Mouse (Mus musculus) lung, embryonic 15.5 days (tissue): ENCODE measurements around the gene Amn. TPM values are rescaled to one million over a fixed set of nuclear protein-coding genes. Genes with fewer than 3 reads are reported as not detected.

Experiments
- ATAC-seq: fragments of 200-750 bp; cut with Nextera tagmentation; 2 replicates; pipeline ENCODE4 v1.8.0; 2017; ENCODE audit warnings: moderate number of reproducible peaks, borderline replicate concordance; ENCODE audit not compliant: low FRiP score, low TSS enrichment; ENCODE audit errors: extremely low read depth
- H3K27ac ChIP-seq: fragments of 300-500 bp; sonication (generic); 2 replicates; pipeline ENCODE4 v1.5.1; 2015; ENCODE audit warnings: moderate library complexity, mild to moderate bottlenecking, inconsistent platforms
- H3K27me3 ChIP-seq: fragments of 300-500 bp; sonication (generic); 2 replicates; pipeline ENCODE4 v1.6.1; 2015; ENCODE audit warnings: inconsistent platforms
- H3K36me3 ChIP-seq: fragments of 300-500 bp; sonication (generic); 2 replicates; pipeline ENCODE4 v1.6.1; 2015; ENCODE audit warnings: inconsistent platforms
- H3K4me1 ChIP-seq: fragments of 300-500 bp; sonication (generic); 2 replicates; pipeline ENCODE4 v1.6.1; 2015; ENCODE audit warnings: inconsistent platforms
- H3K4me2 ChIP-seq: fragments of 300-500 bp; sonication (generic); 2 replicates; pipeline ENCODE4 v1.6.1; 2015; ENCODE audit warnings: inconsistent platforms, mild to moderate bottlenecking, moderate library complexity
- H3K4me3 ChIP-seq: fragments of 300-500 bp; sonication (generic); 2 replicates; pipeline ENCODE4 v1.5.1; 2015; ENCODE audit warnings: mild to moderate bottlenecking, inconsistent platforms
- H3K9ac ChIP-seq: fragments of 300-500 bp; sonication (generic); 2 replicates; pipeline ENCODE4 v1.6.1; 2015; ENCODE audit warnings: inconsistent platforms
- H3K9me3 ChIP-seq: fragments of 300-500 bp; sonication (generic); 2 replicates; pipeline ENCODE4 v1.6.1; 2016; ENCODE audit warnings: inconsistent platforms
- whole genome bisulfite sequencing: fragments of 180-500 bp; shearing (Covaris S2); methylation state at CpG from one replicate; pipeline ENCODE4 v1.1.7; 2015; 5-methylcytosine and 5-hydroxymethylcytosine counted together
- polyA plus RNA-seq: library from polyadenylated mRNA; unstranded; fragments of >200 nt; fragmentation: Nextera tagmentation; extraction: Ambion mirVana; gene quantifications from 2 replicates; pipeline ENCODE4 v1.2.1, GENCODE M21; 2015

The Amn gene
- polyA plus RNA-seq, 1 experiment from 2014 or later: 0.36 TPM

- Histone ChIP-seq H3K36me3 (peaks cover 94% of the 10 kb centered on the region), H3K4me2 (no peak overlapping the region), H3K9me3 (no peaks in the 10 kb centered on the region), H3K4me3 (no peak overlapping the region), H3K4me1 (no peaks in the 10 kb centered on the region), H3K27me3 (no peaks in the 10 kb centered on the region), H3K27ac (no peak overlapping the region), H3K9ac (no peak overlapping the region)
- 93% methylated on average over 14 of the region's 14 CpGs for WGBS
- ATAC-seq: no peak
These were observed 31.1 kb downstream of the Amn start for GRCm38 (mm10) chr12:111302018-111302345.

GRCm38 (mm10) chr12:111303702-111304337, 32.9 kb downstream of the Amn start:
- Histone ChIP-seq H3K9ac (no peak overlapping the region), H3K36me3 (peaks cover 92% of the 10 kb centered on the region), H3K4me2 (no peak overlapping the region), H3K4me1 (no peaks in the 10 kb centered on the region), H3K4me3 (no peak overlapping the region), H3K27ac (no peak overlapping the region), H3K27me3 (no peaks in the 10 kb centered on the region), H3K9me3 (no peaks in the 10 kb centered on the region)
- no peak for ATAC-seq
- WGBS: 92% methylated on average over 8 of the region's 8 CpGs

GRCm38 (mm10) chr12:111306821-111307220, 35.9 kb downstream of the Amn start:
- H3K27me3 ChIP-seq: no peaks in the 10 kb centered on the region
- ATAC-seq: no peak
- H3K9ac ChIP-seq: no peak overlapping the region
- no peaks in the 10 kb centered on the region for H3K4me1 ChIP-seq
- no peaks in the 10 kb centered on the region for H3K9me3 ChIP-seq
- H3K36me3 ChIP-seq: peaks cover 98% of the 10 kb centered on the region
- no peak overlapping the region for H3K27ac ChIP-seq
- WGBS: 78% methylated on average over 8 of the region's 8 CpGs
- no peak overlapping the region for H3K4me2 ChIP-seq
- H3K4me3 ChIP-seq: no peak overlapping the region

- H3K4me3 ChIP-seq: no peak overlapping the region
- H3K4me1 ChIP-seq: no peaks in the 10 kb centered on the region
- WGBS: 84% methylated on average over 12 of the region's 12 CpGs
- peaks cover 97% of the 10 kb centered on the region for H3K36me3 ChIP-seq
- H3K27ac ChIP-seq: no peak overlapping the region
- no peaks in the 10 kb centered on the region for H3K27me3 ChIP-seq
- ATAC-seq: no peak
- no peak overlapping the region for H3K4me2 ChIP-seq
- no peaks in the 10 kb centered on the region for H3K9me3 ChIP-seq
- no peak overlapping the region for H3K9ac ChIP-seq
These were observed 38.4 kb downstream of the Amn start for GRCm38 (mm10) chr12:111309256-111309655.

- H3K27ac ChIP-seq: no peak overlapping the region
- no peak overlapping the region for H3K4me3 ChIP-seq
- H3K27me3 ChIP-seq: no peaks in the 10 kb centered on the region
- no peak overlapping the region for H3K9ac ChIP-seq
- H3K36me3 ChIP-seq: peaks cover 97% of the 10 kb centered on the region
- H3K4me1 ChIP-seq: no peaks in the 10 kb centered on the region
- H3K4me2 ChIP-seq: no peak overlapping the region
- no peaks in the 10 kb centered on the region for H3K9me3 ChIP-seq
- WGBS: 75% methylated on average over 14 of the region's 14 CpGs
- ATAC-seq: no peak
These were observed 39.0 kb downstream of the Amn start for GRCm38 (mm10) chr12:111309931-111310330.

- WGBS: 91% methylated on average over 10 of the region's 10 CpGs
- Histone ChIP-seq H3K4me1 (no peaks in the 10 kb centered on the region), H3K4me2 (no peak overlapping the region), H3K36me3 (peaks cover 97% of the 10 kb centered on the region), H3K9ac (no peak overlapping the region), H3K27ac (no peak overlapping the region), H3K27me3 (no peaks in the 10 kb centered on the region), H3K9me3 (no peaks in the 10 kb centered on the region), H3K4me3 (no peak overlapping the region)
- ATAC-seq: no peak
These were observed 40.9 kb downstream of the Amn start for GRCm38 (mm10) chr12:111311775-111312174.

- WGBS: 83% methylated on average over 7 of the region's 7 CpGs
- Histone ChIP-seq H3K27me3 (no peaks in the 10 kb centered on the region), H3K9me3 (no peaks in the 10 kb centered on the region), H3K9ac (no peak overlapping the region), H3K36me3 (peaks cover 99% of the 10 kb centered on the region), H3K4me3 (no peak overlapping the region), H3K27ac (no peak overlapping the region), H3K4me2 (no peak overlapping the region), H3K4me1 (no peaks in the 10 kb centered on the region)
- ATAC-seq: no peak
These were observed 43.4 kb downstream of the Amn start for GRCm38 (mm10) chr12:111314273-111314672.

- 87% methylated on average over 9 of the region's 9 CpGs for WGBS
- ATAC-seq: no peak
These were observed 46.8 kb downstream of the Amn start for GRCm38 (mm10) chr12:111317694-111318093.

GRCm38 (mm10) chr12:111320549-111320948, 49.7 kb downstream of the Amn start:
- H3K27ac ChIP-seq: no peak overlapping the region
- H3K9ac ChIP-seq: no peak overlapping the region
- no peak overlapping the region for H3K4me3 ChIP-seq
- peaks cover 97% of the 10 kb centered on the region for H3K36me3 ChIP-seq
- WGBS: 47% methylated on average over 12 of the region's 12 CpGs
- H3K4me2 ChIP-seq: no peak overlapping the region
- peaks cover 8% of the 10 kb centered on the region; the same call in 1 of the 2 replicates for H3K4me1 ChIP-seq
- no peaks in the 10 kb centered on the region for H3K27me3 ChIP-seq
- ATAC-seq: peak; percentile 79
- no peaks in the 10 kb centered on the region for H3K9me3 ChIP-seq

More at GRCm38 (mm10) chr12:111317694-111318093, 46.8 kb downstream of the Amn start:
- Histone ChIP-seq H3K27me3 (no peaks in the 10 kb centered on the region), H3K36me3 (peaks cover 97% of the 10 kb centered on the region), H3K4me1 (peaks cover 8% of the 10 kb centered on the region; the same call in 1 of the 2 replicates), H3K9me3 (no peaks in the 10 kb centered on the region), H3K9ac (no peak overlapping the region), H3K27ac (no peak overlapping the region), H3K4me3 (no peak overlapping the region), H3K4me2 (no peak overlapping the region)

GRCm38 (mm10) chr12:111321832-111322231, 50.9 kb downstream of the Amn start:
- Histone ChIP-seq H3K9ac (no peak overlapping the region), H3K9me3 (no peaks in the 10 kb centered on the region), H3K4me3 (no peak overlapping the region), H3K27ac (no peak overlapping the region), H3K36me3 (peaks cover 96% of the 10 kb centered on the region), H3K4me1 (peaks cover 8% of the 10 kb centered on the region; the same call in 1 of the 2 replicates), H3K27me3 (no peaks in the 10 kb centered on the region), H3K4me2 (no peak overlapping the region)
- WGBS: 78% methylated on average over 13 of the region's 13 CpGs
- no peak for ATAC-seq

- H3K9ac ChIP-seq: no peak overlapping the region
- no peak overlapping the region for H3K4me3 ChIP-seq
- H3K9me3 ChIP-seq: no peaks in the 10 kb centered on the region
- peaks cover 8% of the 10 kb centered on the region; the same call in 1 of the 2 replicates for H3K4me1 ChIP-seq
- 75% methylated on average over 4 of the region's 4 CpGs for WGBS
- H3K4me2 ChIP-seq: no peak overlapping the region
- H3K27me3 ChIP-seq: no peaks in the 10 kb centered on the region
- ATAC-seq: no peak
- peaks cover 93% of the 10 kb centered on the region for H3K36me3 ChIP-seq
- H3K27ac ChIP-seq: no peak overlapping the region
These were observed 52.5 kb downstream of the Amn start for GRCm38 (mm10) chr12:111323423-111323822.

- WGBS: 96% methylated on average over 21 of the region's 21 CpGs
- H3K27me3 ChIP-seq: no peaks in the 10 kb centered on the region
- no peak overlapping the region for H3K27ac ChIP-seq
- H3K36me3 ChIP-seq: peaks cover 91% of the 10 kb centered on the region
- H3K4me2 ChIP-seq: no peak overlapping the region
- no peak overlapping the region for H3K4me3 ChIP-seq
- H3K9me3 ChIP-seq: no peaks in the 10 kb centered on the region
- no peak for ATAC-seq
- no peak overlapping the region for H3K9ac ChIP-seq
- peaks cover 8% of the 10 kb centered on the region; the same call in 1 of the 2 replicates for H3K4me1 ChIP-seq
These were observed 53.6 kb downstream of the Amn start for GRCm38 (mm10) chr12:111324536-111324935.

GRCm38 (mm10) chr12:111324949-111325348, 54.1 kb downstream of the Amn start:
- ATAC-seq: no peak
- Histone ChIP-seq H3K27me3 (no peaks in the 10 kb centered on the region), H3K4me2 (no peak overlapping the region), H3K9ac (no peak overlapping the region), H3K4me1 (peaks cover 4% of the 10 kb centered on the region; the same call in 1 of the 2 replicates), H3K4me3 (no peak overlapping the region), H3K9me3 (no peaks in the 10 kb centered on the region), H3K27ac (no peak overlapping the region), H3K36me3 (peaks cover 87% of the 10 kb centered on the region)
- 89% methylated on average over 12 of the region's 12 CpGs for WGBS
